Mouse (Mus musculus): ENCODE measurements around the gene Polq.

DNA sequence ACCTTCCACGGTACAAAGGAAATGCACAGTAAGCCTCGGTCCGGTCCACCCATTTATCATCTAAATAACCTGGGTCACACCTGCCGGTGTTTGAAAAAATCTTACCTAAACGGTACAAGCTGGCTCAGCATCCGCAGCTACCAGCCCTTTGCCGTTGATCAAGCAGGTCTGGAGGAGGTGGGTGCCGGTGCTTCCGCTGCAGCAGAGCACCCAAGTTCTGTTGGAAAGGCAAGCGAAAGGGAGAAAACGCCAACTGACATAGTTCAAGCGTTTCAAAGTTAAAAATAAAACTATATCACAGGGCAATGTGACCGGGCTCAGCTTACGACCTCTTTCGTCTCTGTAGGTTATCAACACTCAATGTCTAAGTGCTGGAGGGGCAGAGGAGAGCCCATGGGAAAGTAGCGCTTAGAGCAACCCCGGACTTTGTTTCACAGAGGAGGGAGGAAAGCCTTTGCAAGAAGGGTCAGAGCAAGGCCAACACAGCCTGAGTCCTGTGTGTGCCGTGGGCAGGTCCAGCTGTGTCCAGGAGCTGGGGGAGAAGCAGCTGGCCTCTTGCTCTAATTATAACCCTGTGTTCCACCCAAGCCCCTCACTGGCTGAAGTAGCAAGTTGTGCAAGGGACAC is 21.5 kb upstream of the Polq start, which contains the start of gene Fbxo40:
- TF ChIP-seq CTCF (IDR thresholded peaks at IDR 0.05; ENCODE audit: low read depth), result no peak
- no peak for TF ChIP-seq EP300 (optimal IDR thresholded peaks at IDR 0.05)

All from stomach, postnatal 0 days (tissue).